Mouse (Mus musculus): ENCODE results near the gene Dnmt3a.

DNA sequence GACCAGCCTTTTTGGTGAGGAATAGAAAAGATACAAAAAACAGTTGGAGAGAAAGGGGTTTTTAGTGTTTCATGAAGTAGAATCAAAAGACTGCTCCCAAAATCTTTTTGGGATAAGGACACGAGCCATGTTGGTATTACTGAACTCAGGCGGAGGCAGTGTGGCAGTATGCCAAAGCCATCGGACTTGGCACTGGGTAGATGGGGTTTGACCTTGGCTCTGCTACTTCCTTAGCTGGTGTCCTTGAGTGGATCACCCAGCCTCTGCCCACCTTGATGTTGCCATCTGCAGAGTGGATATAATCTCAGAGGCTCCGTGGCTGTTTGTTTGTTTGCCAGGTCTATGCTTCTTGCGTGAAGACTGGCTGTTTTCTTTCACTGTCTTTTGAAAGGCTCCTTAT lies 11.8 kb downstream of the Dnmt3a start:
- no peak for TF ChIP-seq POLR2A (IDR thresholded peaks at IDR 0.05; ENCODE audit: control insufficient read depth, low read depth, low read length)
- TF ChIP-seq CTCF (IDR thresholded peaks at IDR 0.05; ENCODE audit: control insufficient read depth, insufficient read depth, insufficient replicate concordance, low read depth, low read length) = no peak

Data from testis, adult 2 months (tissue).